Mouse (Mus musculus) spleen, postnatal 14 days (tissue): Measurements from ENCODE around the gene Bnc2.

ENCODE experiments used
- DNase-seq, 2 experiments: peaks; one replicate each; pipeline ENCODE4 v3.0.0; 2021 to 2022; ENCODE audit warnings: low spot score in 2 of 2

Bnc2 gene

DNA sequence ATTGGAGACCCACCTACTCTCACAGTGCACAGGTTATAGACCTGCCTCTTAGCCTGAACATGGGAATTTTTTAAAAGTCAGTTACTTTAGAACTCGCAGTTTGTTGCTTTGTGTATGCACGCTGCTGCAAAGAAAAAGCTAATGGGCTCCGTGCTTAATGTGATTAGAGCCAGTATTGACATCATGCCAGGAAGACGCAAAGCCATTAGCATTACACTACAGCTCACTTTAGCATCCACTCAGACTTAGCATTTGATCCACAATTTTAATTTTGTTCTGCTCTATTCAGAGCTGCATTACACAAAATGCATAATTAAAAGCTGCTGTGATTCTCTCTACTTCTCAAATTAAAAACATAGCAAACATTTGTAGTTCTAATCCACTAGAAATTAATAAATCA lies 350.7 kb downstream of the Bnc2 start:
- no peak for DNase-seq

DNA sequence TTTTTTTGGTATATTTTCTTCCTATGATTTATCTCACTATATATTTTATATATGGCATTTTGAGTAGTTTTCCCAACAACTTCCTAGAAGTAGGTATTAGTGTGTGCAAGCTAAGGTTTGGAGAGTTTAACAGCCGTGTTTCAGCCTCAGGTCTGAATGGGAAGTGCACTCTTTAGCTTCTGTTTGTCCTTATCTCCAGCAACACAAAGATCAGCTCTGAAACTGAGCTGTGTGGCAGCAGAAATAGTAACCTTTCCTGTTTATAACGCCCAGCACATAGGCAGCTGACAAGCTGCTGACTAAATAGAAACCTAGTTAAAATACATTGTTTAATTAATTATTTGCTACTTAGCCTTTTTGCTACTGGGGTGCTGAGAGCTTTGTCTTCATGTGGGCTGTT lies 353.5 kb downstream of the Bnc2 start:
- no peak for DNase-seq

DNA sequence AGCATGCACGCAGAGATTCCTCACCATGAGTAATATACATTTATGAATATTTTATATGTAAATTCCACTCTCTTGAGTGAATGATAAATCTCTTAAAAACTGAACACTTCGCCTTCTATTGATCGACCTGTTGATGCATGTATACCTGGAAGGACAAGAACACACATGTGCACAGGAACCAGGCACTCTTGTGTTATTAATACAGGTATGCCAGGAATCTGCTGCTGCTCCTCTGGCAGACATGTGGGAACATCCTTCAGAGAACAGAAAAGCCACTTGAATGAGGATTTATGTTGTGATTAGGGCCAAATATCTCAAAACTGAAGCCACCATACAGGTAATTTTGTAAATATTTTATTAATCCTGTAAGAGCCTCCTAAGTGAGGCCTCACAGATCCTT lies 357.7 kb downstream of the Bnc2 start:
- no peak for DNase-seq

DNA sequence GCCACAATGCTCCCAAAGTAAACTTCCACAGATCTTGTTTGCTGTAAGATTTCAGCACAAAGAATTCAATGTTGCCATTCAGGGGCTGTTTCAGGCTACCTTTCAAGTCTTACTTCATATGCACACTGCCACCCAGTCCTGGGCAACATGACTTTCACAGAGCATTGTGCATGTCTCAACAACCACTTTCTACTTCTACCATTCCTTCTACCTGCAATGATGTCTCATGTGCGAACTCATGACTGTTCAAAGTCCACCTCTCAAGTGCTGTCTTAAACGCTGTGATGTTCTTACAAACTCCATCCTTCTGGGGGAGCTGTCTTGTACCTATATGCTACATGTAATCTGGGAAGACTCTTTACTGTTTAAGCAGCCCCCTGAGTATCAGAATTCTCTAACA lies 363.7 kb downstream of the Bnc2 start:
- no peak for DNase-seq

DNA sequence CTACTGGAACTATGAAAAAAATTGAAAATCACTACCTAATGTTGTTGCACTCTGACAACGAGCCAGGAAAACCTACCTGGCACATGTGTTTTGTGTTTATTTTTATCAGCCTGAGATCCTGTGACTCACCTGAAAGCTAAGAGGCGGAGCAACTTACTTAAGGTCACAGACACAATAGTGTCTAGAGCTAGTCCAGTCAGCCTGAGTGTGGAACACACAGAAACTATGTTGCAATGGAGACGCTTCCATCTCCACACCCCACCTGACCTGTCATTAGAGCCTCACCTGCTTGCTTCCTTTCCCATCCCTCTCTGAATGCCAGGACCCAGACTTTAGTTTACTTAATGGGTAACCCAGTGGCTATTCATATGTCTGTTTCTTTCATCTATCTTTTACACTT lies 364.2 kb downstream of the Bnc2 start:
- no peak for DNase-seq

DNA sequence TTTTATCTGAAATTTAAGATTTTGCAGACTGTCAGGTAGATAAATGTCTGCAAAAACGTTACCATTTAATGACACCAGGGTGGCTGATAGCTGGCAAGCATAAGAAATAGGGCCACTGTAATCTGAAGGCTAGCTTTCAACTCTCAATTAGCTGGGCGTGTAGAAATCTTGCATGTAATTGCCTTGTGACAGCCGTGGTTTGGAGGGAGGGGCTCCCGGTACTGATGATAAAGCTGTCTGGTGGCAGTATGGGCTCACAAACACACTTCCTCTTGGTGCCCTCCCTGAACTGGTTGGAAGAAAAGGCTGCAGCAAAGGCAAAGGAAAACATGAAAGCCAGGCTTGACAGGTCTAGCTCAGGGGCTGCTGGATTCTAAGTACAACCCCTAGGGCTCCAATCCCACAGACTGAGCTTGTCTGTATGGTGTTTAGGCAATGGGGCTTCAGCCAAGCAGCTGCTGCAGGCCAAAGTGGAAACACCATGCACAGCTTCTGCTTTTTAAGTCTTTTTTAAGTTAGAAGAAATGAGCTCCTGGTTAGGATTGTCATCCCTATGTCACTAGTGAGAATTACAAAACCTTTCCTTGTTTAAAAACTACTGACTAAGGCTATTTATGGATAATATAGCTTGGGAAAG lies 366.7 kb downstream of the Bnc2 start:
- no peak for DNase-seq

DNA sequence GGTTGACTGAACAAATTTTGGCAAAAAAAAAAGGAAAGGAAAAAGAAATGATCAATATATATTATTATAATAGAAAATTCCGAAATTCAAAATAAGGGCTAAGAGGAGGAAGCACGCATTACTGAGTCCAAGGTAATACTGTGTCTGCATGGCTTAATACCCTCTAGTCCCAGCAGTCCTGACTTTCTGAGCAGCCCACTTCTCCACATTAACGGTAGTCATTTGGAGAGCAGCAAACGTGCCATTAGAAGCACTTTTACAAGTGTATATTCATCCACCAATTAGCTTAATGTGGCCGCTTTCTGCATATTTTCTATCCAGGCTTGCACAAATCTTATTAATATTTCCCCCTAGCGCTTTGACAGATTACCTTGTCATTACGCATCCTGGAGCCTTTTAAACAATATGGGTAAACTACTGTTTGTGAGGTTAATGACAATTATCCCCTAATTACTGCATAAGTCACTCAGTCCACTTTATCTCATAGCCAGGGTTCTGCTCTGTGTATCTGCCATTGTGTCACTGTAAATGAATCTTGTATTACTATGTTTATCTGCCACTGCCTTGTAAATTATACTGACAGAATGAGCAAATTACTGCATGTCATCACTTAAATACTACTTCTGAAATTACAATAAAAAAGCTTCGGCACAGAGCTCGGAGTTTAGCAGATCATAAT lies 368.0 kb downstream of the Bnc2 start:
- DNase-seq: no peak

DNA sequence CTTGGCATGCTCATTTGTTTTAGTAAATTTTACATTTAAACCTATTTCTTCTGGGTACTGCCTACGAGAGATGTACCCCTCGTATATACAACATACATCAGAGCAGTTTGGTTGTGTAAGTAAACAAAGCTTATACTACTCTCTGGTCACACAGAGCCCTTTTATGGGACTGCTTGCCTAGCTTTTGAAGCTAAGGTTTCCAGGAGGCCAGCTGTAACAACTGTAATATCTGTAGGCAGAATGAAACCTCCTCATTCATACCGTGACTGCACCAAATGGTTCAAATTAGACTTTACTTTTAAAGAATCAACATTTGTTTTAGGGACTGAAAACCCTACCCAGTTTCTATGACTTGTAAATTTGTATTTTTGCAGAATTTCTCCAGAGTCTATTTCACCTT lies 372.1 kb downstream of the Bnc2 start:
- DNase-seq: no peak

DNA sequence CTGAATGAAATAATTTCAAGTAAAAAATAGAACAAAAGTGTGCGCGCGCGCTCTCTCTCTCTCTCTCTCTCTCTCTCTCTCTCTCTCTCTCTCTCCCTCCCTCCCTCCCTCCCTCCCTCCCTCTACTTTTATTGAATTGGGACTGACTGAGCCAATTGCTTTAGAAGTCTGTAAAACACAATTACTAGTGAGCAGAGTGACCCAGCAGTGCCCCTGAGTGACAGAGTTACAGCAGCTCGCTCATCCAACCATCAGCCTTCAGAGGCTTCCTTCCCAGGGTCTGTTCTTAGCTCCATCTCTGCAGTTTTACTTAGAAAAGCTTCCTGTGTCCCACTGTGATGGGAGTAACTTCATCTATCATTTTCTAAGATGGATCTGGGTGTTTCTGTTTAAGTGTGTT lies 389.9 kb downstream of the Bnc2 start:
- DNase-seq: no peak

DNA sequence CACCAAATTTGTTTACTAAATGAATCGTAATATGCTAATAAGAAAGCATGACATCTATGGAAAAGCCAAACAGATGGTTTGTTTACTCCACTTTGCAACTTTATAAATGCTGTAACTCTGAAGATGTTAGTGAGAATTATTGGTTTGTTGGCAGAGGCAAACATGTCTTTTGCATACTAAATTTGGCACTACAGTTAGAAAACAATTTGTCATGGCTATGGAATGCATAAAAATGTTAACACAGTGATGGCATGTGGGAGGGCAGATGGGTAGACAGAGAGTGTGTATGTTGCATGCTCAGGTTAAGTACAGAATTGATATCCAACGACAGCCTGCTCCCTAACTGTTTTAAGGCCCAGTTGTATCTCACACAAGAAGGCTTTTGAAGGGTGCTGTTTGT lies 392.4 kb downstream of the Bnc2 start:
- no peak for DNase-seq

DNA sequence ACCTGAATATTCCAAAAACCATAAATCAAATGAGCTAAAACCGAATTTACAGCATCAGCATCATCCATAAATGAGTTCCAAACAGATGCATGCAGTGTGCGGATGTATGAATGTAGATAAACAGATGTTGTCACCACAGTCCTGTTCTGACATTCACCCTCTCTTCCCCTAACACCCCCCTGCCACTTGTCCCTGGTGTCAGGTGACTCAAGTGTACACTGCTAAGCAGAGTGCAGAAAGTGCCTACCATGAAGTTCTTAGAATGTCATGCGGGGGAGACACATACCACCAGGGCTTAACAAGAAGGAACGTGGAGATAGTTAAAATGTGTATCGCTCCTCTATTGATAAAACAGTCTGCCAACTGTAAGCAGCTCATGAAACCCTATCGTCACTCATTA lies 396.9 kb downstream of the Bnc2 start:
- no peak for DNase-seq

DNA sequence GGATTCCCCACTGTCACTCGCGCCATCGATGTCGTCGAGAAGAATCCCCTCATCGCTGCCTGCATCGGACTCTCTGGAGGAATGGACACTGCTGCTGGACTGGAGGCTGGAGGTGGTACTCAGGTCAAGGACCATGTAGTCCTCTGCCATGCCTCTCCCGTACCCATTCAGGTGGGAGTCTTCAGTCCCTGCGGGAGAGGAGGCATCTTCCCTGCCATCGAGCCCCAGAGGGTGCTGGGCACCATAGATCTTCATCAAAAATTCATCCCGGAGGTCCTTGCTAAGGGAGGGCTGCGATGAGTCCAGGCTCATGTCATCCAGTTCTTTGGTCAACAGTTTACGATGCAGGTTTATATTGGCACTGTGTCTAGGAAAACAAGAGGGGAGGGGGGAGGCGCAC lies 399.0 kb downstream of the Bnc2 start:
- DNase-seq: no peak

DNA sequence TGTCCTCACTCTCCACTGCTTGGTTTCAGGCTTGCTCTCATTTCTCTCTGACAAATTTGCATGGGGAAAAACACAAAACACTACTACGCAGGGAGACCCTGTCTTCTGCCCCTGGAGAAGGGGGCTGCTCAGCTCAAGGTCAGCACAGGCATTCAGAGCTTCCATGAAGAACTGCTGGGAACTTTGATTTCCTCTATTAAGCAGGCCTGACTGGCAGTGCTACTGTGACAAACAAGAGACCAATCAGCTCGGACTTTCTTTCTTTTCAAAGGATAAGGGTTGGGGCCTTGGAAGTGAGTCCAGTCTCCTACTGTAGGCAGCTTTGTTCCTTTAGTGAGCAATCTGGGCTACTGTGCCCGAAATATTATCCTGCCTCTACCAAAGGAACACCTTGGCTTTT lies 400.9 kb downstream of the Bnc2 start:
- DNase-seq: no peak

DNA sequence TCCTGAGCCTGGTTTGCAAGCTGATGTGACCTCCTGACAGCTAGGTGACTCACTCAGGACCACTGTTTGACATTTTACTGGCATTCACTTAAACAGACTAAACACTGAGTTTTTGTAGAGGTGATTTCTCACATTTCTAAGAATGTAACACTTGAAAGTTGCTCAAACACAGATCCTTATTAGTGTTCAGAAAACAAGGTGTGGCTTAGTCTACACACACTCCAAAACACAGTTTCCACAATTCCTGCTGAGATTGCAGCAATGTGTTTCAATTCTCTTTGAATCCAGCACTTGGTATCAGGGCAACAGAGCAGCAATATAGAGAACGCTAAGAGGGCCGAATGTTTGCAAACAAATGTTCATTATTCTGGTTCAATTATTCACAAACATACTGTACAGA lies 402.2 kb downstream of the Bnc2 start:
- no peak for DNase-seq

DNA sequence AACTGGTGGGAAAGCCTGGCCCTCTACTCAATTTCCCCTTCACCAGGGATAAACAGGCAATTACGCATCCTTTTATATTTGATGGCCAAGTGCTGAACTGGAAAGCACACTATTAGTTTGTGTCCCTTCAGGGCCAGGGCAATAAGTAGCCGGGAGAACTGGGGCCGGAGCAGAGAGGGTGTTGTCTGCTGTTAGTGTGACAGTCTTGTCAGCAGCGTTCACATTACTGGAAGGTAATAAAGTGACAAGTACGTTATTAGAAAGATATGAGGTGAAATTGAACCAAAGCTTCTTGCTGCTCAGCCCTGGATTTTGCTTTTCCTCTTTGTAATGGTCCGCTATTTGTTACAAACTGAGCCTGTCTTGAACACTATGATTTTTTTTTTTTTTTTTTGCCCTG lies 405.2 kb downstream of the Bnc2 start:
- no peak for DNase-seq

DNA sequence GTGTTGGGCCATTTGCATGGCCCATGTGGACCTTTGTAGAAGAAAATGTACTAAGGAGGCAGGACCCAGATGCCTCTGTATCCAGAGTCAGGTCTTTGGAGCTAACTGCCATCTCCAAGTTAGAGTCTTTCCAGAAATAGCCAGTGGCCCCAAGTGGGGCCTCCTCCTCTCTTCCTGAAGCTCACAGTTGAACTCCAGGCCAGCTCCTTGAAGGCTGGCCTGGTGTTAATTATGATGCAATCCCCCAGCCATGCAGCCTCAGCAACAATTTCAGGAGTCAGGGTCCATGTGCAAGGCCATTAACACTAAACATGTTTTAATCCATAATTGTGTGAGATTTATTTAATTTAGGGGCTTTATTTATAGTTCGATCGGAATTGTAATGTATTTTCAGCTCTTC lies 427.7 kb downstream of the Bnc2 start:
- DNase-seq: no peak

DNA sequence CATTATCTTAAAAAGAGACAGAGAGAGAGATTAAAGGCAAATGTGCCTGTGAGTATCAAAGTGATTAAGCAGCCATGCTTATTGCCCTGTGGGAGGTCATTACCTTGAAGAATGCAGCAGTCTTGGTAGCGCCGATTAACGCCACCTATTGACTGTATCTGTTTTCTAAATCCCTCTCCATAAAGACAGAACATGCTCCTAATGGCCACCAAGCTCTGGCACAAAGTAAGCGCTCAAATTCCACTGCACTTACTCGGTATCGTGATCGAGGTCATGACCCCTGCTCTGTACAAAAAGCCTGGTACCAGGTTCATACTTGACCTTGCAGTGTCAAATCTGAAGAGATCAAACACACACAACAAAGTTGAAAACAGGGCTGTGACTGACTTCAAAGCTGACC lies 442.7 kb downstream of the Bnc2 start:
- no peak for DNase-seq

DNA sequence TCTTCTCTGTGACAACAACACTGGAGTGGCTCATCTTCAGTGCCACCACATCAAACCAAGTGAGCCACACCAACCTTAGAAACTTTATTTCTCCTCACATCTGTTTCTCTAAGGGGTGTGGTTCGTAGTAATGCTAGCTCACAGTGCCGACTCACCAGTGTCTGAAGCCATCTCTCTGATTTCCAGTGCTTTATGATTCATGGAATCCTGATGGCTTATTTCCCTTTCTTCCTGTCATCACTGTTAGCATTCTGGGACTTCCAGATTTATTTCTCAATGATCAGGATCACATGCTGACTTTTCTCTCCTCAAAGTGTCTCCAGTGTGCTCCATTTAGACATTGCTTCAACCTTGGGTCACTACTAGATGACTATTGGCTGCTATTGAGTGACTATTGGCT lies 443.8 kb downstream of the Bnc2 start:
- no peak for DNase-seq

DNA sequence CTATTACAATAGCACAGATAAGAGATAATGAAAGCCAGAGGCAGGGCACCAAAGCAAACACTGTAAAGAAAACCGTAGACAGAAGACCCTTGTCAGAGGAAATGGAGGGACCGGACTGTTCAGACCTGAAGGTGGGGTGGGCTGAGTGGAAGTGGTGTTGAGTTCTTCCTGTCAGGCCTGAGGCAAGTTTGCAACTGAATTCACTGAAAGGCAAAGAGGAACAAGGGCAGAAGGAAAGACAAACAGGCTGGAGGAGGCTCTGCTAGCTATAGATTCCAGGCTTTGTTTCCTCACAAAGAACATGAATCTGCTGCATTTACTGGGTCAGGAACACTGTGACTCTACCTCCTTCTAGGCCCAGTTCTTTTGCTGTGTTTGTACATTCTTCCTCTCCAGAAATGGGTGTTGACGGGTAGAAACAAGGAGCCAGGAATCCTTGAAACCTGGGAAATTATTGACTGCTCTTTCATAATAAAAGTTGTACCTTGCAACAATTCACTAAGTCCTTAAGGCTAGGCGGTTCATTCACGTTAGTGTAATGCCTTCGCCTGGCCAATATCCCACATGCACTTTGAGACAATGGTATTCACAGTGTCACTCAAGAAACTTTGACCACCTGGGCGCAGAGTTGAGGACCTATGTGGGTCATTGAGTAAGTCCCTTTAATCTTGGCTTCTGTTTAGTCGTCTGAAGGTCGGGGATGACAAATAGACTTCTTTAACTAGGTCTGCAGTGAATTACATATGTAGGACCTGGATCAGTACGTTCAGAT lies 445.7 kb downstream of the Bnc2 start:
- no peak for DNase-seq

DNA sequence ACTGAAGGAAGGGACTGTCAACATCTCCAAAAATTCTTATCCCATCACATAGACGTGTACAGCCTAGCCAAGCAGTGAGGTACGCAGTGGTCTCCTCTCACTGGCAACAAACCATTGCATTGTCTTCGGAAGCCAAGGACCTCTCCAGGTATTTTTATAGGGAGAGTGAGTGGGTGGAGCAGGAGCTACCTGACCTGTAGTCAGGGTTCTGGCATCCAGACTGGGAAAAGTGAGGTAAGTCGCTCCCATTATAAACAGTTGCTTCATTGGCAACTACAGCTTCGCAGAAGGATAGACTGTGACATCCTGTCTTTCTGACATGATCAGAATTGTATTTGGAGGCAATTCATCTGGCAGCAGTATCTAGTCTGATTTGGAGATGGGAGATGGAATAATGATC lies 446.5 kb downstream of the Bnc2 start:
- DNase-seq: no peak
